In genomic region chr2:36201756-36202610, GRCm38 (mm10) we compare ENCODE assay signal across 9 mouse cellular contexts. TPM values are rescaled to one million over a fixed set of nuclear protein-coding genes. Genes with fewer than 3 reads are reported as not detected.
A peak's percentile ranks its signal among the peaks of the same experiment; 100 is the strongest.
DNase-seq lines count a peak whose midpoint lies in the region; ATAC-seq lines count a peak whose summit lies in the region.
"Had no signal": no experiment of that assay in that cellular context is flagged by ENCODE, and none has a peak within 500 bp of the region (broad histone marks: within the 10 kb centered on the region; RNA-seq: fewer than 3 reads in every experiment).

No protein-coding gene starts in this region.

- peak overlapping the region; percentile 87 for H3K27ac ChIP-seq in forebrain, embryonic 13.5 days
- no peak overlapping the region for H3K27ac ChIP-seq in liver, embryonic 12.5 days

- peaks cover 38% of the 10 kb centered on the region for H3K4me1 ChIP-seq in forebrain, embryonic 13.5 days
- H3K4me1 ChIP-seq in liver, embryonic 12.5 days, result peaks cover 80% of the 10 kb centered on the region

- ATAC-seq in forebrain, embryonic 13.5 days, result no peak
- no peak for ATAC-seq in liver, embryonic 12.5 days
- no peak for ATAC-seq in inflammation-experienced regulatory T-cells, adult 6 months

- H3K27me3 ChIP-seq in forebrain, embryonic 13.5 days, result peaks cover 55% of the 10 kb centered on the region
- H3K27me3 ChIP-seq in liver, embryonic 12.5 days (replicated peaks), result peaks cover 55% of the 10 kb centered on the region

- peak; percentile 21 for DNase-seq in adrenal gland, postnatal 10 days
- DNase-seq in adrenal gland, adult 18-20 months (ENCODE audit: low spot score in 2 of 2), result no peak
- DNase-seq in 3T3-L1 (ENCODE audit: low read depth, low spot score), result peak; percentile 65
- DNase-seq in spleen, postnatal 14 days (ENCODE audit: low spot score in 2 of 2), result no peak
- DNase-seq in right cerebral cortex, postnatal 25 days, result no peak
- DNase-seq: cerebellum, adult 9-11 months had no signal

- H3K4me3 ChIP-seq in forebrain, embryonic 13.5 days, result peak overlapping the region; percentile 45
- H3K4me3 ChIP-seq in liver, embryonic 12.5 days, result peak overlapping the region; percentile 55

- peak overlapping the region; percentile 80 for H3K4me2 ChIP-seq in forebrain, embryonic 13.5 days
- peak overlapping the region; percentile 86 for H3K4me2 ChIP-seq in liver, embryonic 12.5 days

- no peaks in the 10 kb centered on the region for H3K9me3 ChIP-seq in forebrain, embryonic 13.5 days (replicated peaks)
- no peaks in the 10 kb centered on the region for H3K9me3 ChIP-seq in liver, embryonic 12.5 days (replicated peaks)

- peak overlapping the region; percentile 64 for H3K9ac ChIP-seq in forebrain, embryonic 13.5 days
- no peak overlapping the region for H3K9ac ChIP-seq in liver, embryonic 12.5 days

- H3K36me3 ChIP-seq in forebrain, embryonic 13.5 days (ENCODE audit: poor library complexity, severe bottlenecking), result no peaks in the 10 kb centered on the region
- no peaks in the 10 kb centered on the region for H3K36me3 ChIP-seq in liver, embryonic 12.5 days

- WGBS in forebrain, embryonic 13.5 days, result 23% methylated on average over 18 of the region's 18 CpGs
- WGBS in liver, embryonic 12.5 days (ENCODE audit: insufficient replicate concordance), result 28% methylated on average over 18 of the region's 18 CpGs

RNA-seq across cellular contexts. Expression of gene Ptgs1, which starts 28.2 kb away (rescaled TPM):
- 10 to 100 TPM; 12.1 to 13.0 TPM for total RNA-seq in adrenal gland, postnatal 10 days (2021)
- 10 to 100 TPM; 11.0 to 13.5 TPM for total RNA-seq in adrenal gland, adult 18-20 months (2021)
- 2.2 and 2.4 TPM in 2 replicates for polyA plus RNA-seq in forebrain, embryonic 13.5 days (2015; fragmentation: Nextera tagmentation; extraction: Ambion mirVana)
- 21.1 and 21.4 TPM in 2 replicates for polyA plus RNA-seq in liver, embryonic 12.5 days (2016; fragmentation: Nextera tagmentation; extraction: Ambion mirVana)
- polyA plus RNA-seq in inflammation-experienced regulatory T-cells, adult 6 months (2017; shearing (Covaris generic)), result 1 to 10 TPM in 1 of 3 experiments, under 1 TPM in 2; 0.44 to 2.9 (median 0.69) TPM

Comparison
In these comparisons a context has a peak if more than half of its experiments do, and no peak if none do; other contexts are left out.
1. DNase-seq: peak in adrenal gland, postnatal 10 days (single experiment) and 3T3-L1 (single experiment); none in adrenal gland, adult 18-20 months (0 of 2), spleen, postnatal 14 days (0 of 2) and right cerebral cortex, postnatal 25 days (single experiment).